Mouse (Mus musculus): ENCODE data around the gene Clybl. TPM values are rescaled to one million over a fixed set of nuclear protein-coding genes. Genes with fewer than 3 reads are reported as not detected.

Gene Clybl
- polyA plus RNA-seq, 2 experiments, result 13.3 to 20.4 TPM

- H3K4me2 ChIP-seq (replicated peaks; ENCODE audit: low read depth, low read length, severe bottlenecking), result no peak overlapping the region
- WGBS, result 81% methylated on average over 11 of the region's 11 CpGs
- no peak overlapping the region for H3K27ac ChIP-seq (replicated peaks; ENCODE audit: low read depth, low read length)
- no peaks in the 10 kb centered on the region for H3K9me3 ChIP-seq (ENCODE audit: control insufficient read depth, low read length)
- no peaks in the 10 kb centered on the region for H3K36me3 ChIP-seq (ENCODE audit: control insufficient read depth, insufficient read depth, low read length)
- no peak for DNase-seq (ENCODE audit: low spot score)
- no peak for TF ChIP-seq POLR2A (IDR thresholded peaks at IDR 0.05; ENCODE audit: borderline replicate concordance, extremely low read depth, insufficient read depth, insufficient read length)
- no peak for ATAC-seq (ENCODE audit: low FRiP score, low read depth)
- no peaks in the 10 kb centered on the region for H3K27me3 ChIP-seq (ENCODE audit: control insufficient read depth, insufficient read depth, low read length)
- no peak overlapping the region for H3K9ac ChIP-seq (ENCODE audit: low read depth, low read length, severe bottlenecking)
- H3K4me3 ChIP-seq (replicated peaks; ENCODE audit: low read length), result no peak overlapping the region
- H3K4me1 ChIP-seq (ENCODE audit: control insufficient read depth, insufficient read depth, low read length), result no peaks in the 10 kb centered on the region
Measured at GRCm38 (mm10) chr14:122300261-122300660, 118.8 kb downstream of the Clybl start.

GRCm38 (mm10) chr14:122303821-122304220 is 122.3 kb downstream of the Clybl start:
- Histone ChIP-seq H3K36me3 (ENCODE audit: control insufficient read depth, insufficient read depth, low read length) (no peaks in the 10 kb centered on the region), H3K9me3 (ENCODE audit: control insufficient read depth, low read length) (no peaks in the 10 kb centered on the region), H3K4me1 (ENCODE audit: control insufficient read depth, insufficient read depth, low read length) (no peaks in the 10 kb centered on the region), H3K4me2 (replicated peaks; ENCODE audit: low read depth, low read length, severe bottlenecking) (no peak overlapping the region), H3K9ac (ENCODE audit: low read depth, low read length, severe bottlenecking) (no peak overlapping the region), H3K27ac (replicated peaks; ENCODE audit: low read depth, low read length) (no peak overlapping the region), H3K4me3 (replicated peaks; ENCODE audit: low read length) (no peak overlapping the region), H3K27me3 (ENCODE audit: control insufficient read depth, insufficient read depth, low read length) (no peaks in the 10 kb centered on the region)
- no peak for DNase-seq (ENCODE audit: low spot score)
- WGBS, result 59% methylated on average over 1 of the region's 1 CpGs
- no peak for ATAC-seq (ENCODE audit: low FRiP score, low read depth)
- TF ChIP-seq POLR2A (IDR thresholded peaks at IDR 0.05; ENCODE audit: borderline replicate concordance, extremely low read depth, insufficient read depth, insufficient read length), result no peak

- H3K9ac ChIP-seq (ENCODE audit: low read depth, low read length, severe bottlenecking), result no peak overlapping the region
- no peak for DNase-seq (ENCODE audit: low spot score)
- no peak for ATAC-seq (ENCODE audit: low FRiP score, low read depth)
- 72% methylated on average over 8 of the region's 8 CpGs for WGBS
- no peaks in the 10 kb centered on the region for H3K36me3 ChIP-seq (ENCODE audit: control insufficient read depth, insufficient read depth, low read length)
- H3K27me3 ChIP-seq (ENCODE audit: control insufficient read depth, insufficient read depth, low read length), result no peaks in the 10 kb centered on the region
- no peaks in the 10 kb centered on the region for H3K4me1 ChIP-seq (ENCODE audit: control insufficient read depth, insufficient read depth, low read length)
- H3K9me3 ChIP-seq (ENCODE audit: control insufficient read depth, low read length), result no peaks in the 10 kb centered on the region
- TF ChIP-seq POLR2A (IDR thresholded peaks at IDR 0.05; ENCODE audit: borderline replicate concordance, extremely low read depth, insufficient read depth, insufficient read length), result no peak
- no peak overlapping the region for H3K4me3 ChIP-seq (replicated peaks; ENCODE audit: low read length)
- H3K4me2 ChIP-seq (replicated peaks; ENCODE audit: low read depth, low read length, severe bottlenecking), result no peak overlapping the region
- no peak overlapping the region for H3K27ac ChIP-seq (replicated peaks; ENCODE audit: low read depth, low read length)
Measured at GRCm38 (mm10) chr14:122305132-122305531, 123.6 kb downstream of the Clybl start.

DNA sequence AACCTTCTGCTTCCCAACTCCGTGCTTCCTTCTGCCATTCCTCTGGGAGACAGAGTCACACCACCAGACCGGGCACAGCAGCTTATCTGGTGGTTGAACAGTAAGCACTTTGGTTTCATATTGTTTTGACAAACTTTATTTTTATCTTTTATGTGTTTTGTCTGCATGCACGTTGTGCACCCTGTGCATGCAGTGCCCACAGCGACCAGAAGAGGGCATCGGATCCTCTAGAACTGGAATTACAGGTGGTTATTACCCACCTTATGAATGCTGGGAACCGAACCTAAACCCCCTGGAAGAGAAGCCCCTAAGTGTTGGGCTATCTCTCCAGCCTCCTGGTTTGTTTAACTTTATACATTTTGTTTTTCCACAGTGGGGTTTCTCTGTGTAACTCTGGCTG is 130.9 kb downstream of the Clybl start:
- Histone ChIP-seq H3K9me3 (ENCODE audit: control insufficient read depth, low read length) (no peaks in the 10 kb centered on the region), H3K27ac (replicated peaks; ENCODE audit: low read depth, low read length) (no peak overlapping the region), H3K4me1 (ENCODE audit: control insufficient read depth, insufficient read depth, low read length) (no peaks in the 10 kb centered on the region), H3K9ac (ENCODE audit: low read depth, low read length, severe bottlenecking) (no peak overlapping the region), H3K4me2 (replicated peaks; ENCODE audit: low read depth, low read length, severe bottlenecking) (no peak overlapping the region), H3K4me3 (replicated peaks; ENCODE audit: low read length) (no peak overlapping the region), H3K27me3 (ENCODE audit: control insufficient read depth, insufficient read depth, low read length) (no peaks in the 10 kb centered on the region), H3K36me3 (ENCODE audit: control insufficient read depth, insufficient read depth, low read length) (no peaks in the 10 kb centered on the region)
- DNase-seq (ENCODE audit: low spot score) (no peak), ATAC-seq (ENCODE audit: low FRiP score, low read depth) (no peak)
- TF ChIP-seq POLR2A (IDR thresholded peaks at IDR 0.05; ENCODE audit: borderline replicate concordance, extremely low read depth, insufficient read depth, insufficient read length), result no peak
- 93% methylated on average over 6 of the region's 6 CpGs for WGBS

- H3K36me3 ChIP-seq (ENCODE audit: control insufficient read depth, insufficient read depth, low read length), result no peaks in the 10 kb centered on the region
- H3K27ac ChIP-seq (replicated peaks; ENCODE audit: low read depth, low read length), result no peak overlapping the region
- H3K4me3 ChIP-seq (replicated peaks; ENCODE audit: low read length), result no peak overlapping the region
- H3K27me3 ChIP-seq (ENCODE audit: control insufficient read depth, insufficient read depth, low read length), result no peaks in the 10 kb centered on the region
- no peaks in the 10 kb centered on the region for H3K9me3 ChIP-seq (ENCODE audit: control insufficient read depth, low read length)
- H3K4me1 ChIP-seq (ENCODE audit: control insufficient read depth, insufficient read depth, low read length), result no peaks in the 10 kb centered on the region
- DNase-seq (ENCODE audit: low spot score) (no peak), ATAC-seq (ENCODE audit: low FRiP score, low read depth) (no peak)
- no peak for TF ChIP-seq POLR2A (IDR thresholded peaks at IDR 0.05; ENCODE audit: borderline replicate concordance, extremely low read depth, insufficient read depth, insufficient read length)
- H3K9ac ChIP-seq (ENCODE audit: low read depth, low read length, severe bottlenecking), result no peak overlapping the region
- no peak overlapping the region for H3K4me2 ChIP-seq (replicated peaks; ENCODE audit: low read depth, low read length, severe bottlenecking)
- 94% methylated on average over 4 of the region's 4 CpGs for WGBS
Measured at GRCm38 (mm10) chr14:122313328-122313727, 131.8 kb downstream of the Clybl start.

DNA sequence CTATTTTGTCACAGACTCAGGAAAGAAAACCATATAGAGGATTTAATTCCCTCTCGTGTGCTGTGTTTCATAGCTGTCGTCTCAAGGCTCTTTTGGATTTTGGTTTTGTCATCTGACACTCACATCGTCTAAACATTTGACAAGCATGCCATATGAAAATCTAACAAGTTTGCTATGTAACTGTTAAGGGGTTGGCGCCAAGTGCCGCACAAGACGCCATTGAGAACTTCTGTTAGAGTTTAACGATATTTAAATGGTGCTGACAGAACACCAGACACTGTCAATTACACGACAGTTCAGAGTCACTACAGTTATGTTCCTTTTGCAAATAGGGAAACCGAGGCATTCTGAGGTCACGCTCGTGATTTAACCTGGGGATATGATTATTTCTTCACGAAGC is 134.2 kb downstream of the Clybl start:
- no peak for DNase-seq (ENCODE audit: low spot score)
- no peak overlapping the region for H3K4me2 ChIP-seq (replicated peaks; ENCODE audit: low read depth, low read length, severe bottlenecking)
- no peak overlapping the region for H3K9ac ChIP-seq (ENCODE audit: low read depth, low read length, severe bottlenecking)
- no peak for ATAC-seq (ENCODE audit: low FRiP score, low read depth)
- H3K27me3 ChIP-seq (ENCODE audit: control insufficient read depth, insufficient read depth, low read length), result no peaks in the 10 kb centered on the region
- no peaks in the 10 kb centered on the region for H3K4me1 ChIP-seq (ENCODE audit: control insufficient read depth, insufficient read depth, low read length)
- H3K9me3 ChIP-seq (ENCODE audit: control insufficient read depth, low read length), result no peaks in the 10 kb centered on the region
- H3K4me3 ChIP-seq (replicated peaks; ENCODE audit: low read length), result no peak overlapping the region
- H3K27ac ChIP-seq (replicated peaks; ENCODE audit: low read depth, low read length), result no peak overlapping the region
- TF ChIP-seq POLR2A (IDR thresholded peaks at IDR 0.05; ENCODE audit: borderline replicate concordance, extremely low read depth, insufficient read depth, insufficient read length), result no peak
- WGBS, result 85% methylated on average over 12 of the region's 12 CpGs
- H3K36me3 ChIP-seq (ENCODE audit: control insufficient read depth, insufficient read depth, low read length), result no peaks in the 10 kb centered on the region

All from limb, embryonic 14.5 days (tissue).